Mouse (Mus musculus): Measurements from ENCODE around the gene Xrcc1. TPM values are rescaled to one million over a fixed set of nuclear protein-coding genes. Genes with fewer than 3 reads are reported as not detected.

Gene Xrcc1
- total RNA-seq, 2 experiments from 2014 or later, result 16.5 to 18.5 TPM

GRCm38 (mm10) chr7:24619671-24620397, 73.7 kb downstream of the Xrcc1 start:
- no peak for DNase-seq
- intact Hi-C loops (cut with DNase I; ENCODE audit: low total_unique reads), result no loop called here

GRCm38 (mm10) chr7:24621193-24621592, 75.1 kb downstream of the Xrcc1 start:
- intact Hi-C loops (cut with DNase I; ENCODE audit: low total_unique reads), result no loop called here
- DNase-seq, result no peak

GRCm38 (mm10) chr7:24622967-24623366, 76.9 kb downstream of the Xrcc1 start:
- intact Hi-C loops (cut with DNase I; ENCODE audit: low total_unique reads), result no loop called here
- DNase-seq, result no peak

Other genes with a start within 250 kb of the Xrcc1 start
- 1 to 10 TPM; 2.6 to 3.8 TPM for gene Zfp61, start 245.1 kb upstream of the Xrcc1 start, total RNA-seq (2021)
- 1 to 10 TPM; 1.7 to 2.4 TPM for gene Zfp94, start 229.6 kb upstream of the Xrcc1 start, total RNA-seq (2021)
- not detected for gene Tescl, start 212.4 kb upstream of the Xrcc1 start, total RNA-seq (2021)
- not detected for gene Lypd5, start 197.1 kb upstream of the Xrcc1 start, total RNA-seq (2021)
- under 1 TPM; 0.29 to 0.33 TPM for gene Kcnn4, start 176.0 kb upstream of the Xrcc1 start, total RNA-seq (2021)
- gene Smg9, start 146.7 kb upstream of the Xrcc1 start, total RNA-seq (2021), result 1 to 10 TPM; 9.2 to 9.5 TPM
- gene Irgc1, start 94.0 kb upstream of the Xrcc1 start, total RNA-seq (2021), result under 1 TPM in 1 of 2 experiments, not detected in 1; 0.12 TPM
- 1 to 10 TPM in 1 of 2 experiments, under 1 TPM in 1; 0.84 to 1.2 TPM for gene Plaur, start 83.8 kb upstream of the Xrcc1 start, total RNA-seq (2021)
- 10 to 100 TPM in 1 of 2 experiments, 1 to 10 TPM in 1; 5.3 to 17.7 TPM for gene Cadm4, start 64.3 kb upstream of the Xrcc1 start, total RNA-seq (2021)
- gene Zfp428, start 39.3 kb upstream of the Xrcc1 start, total RNA-seq (2021), result 1 to 10 TPM; 6.4 to 8.3 TPM
- gene AC161166.1, start 33.8 kb upstream of the Xrcc1 start, total RNA-seq (2021), result not detected
- gene Irgq, start 15.6 kb upstream of the Xrcc1 start, total RNA-seq (2021), result 10 to 100 TPM; 10.5 to 12.8 TPM
- gene Pinlyp, start 171 bp upstream of the Xrcc1 start, total RNA-seq (2021), result not detected
- 10 to 100 TPM; 12.0 to 15.3 TPM for gene Ethe1, start 41.3 kb downstream of the Xrcc1 start, total RNA-seq (2021)
- gene Zfp575, start 41.4 kb downstream of the Xrcc1 start, total RNA-seq (2021), result under 1 TPM; 0.38 to 0.45 TPM
- gene Phldb3, start 64.5 kb downstream of the Xrcc1 start, total RNA-seq (2021), result under 1 TPM; 0.59 to 0.66 TPM
- gene Lypd3, start 90.3 kb downstream of the Xrcc1 start, total RNA-seq (2021), result not detected
- gene Tex101, start 130.4 kb downstream of the Xrcc1 start, total RNA-seq (2021), result not detected
- not detected for gene BC049730, start 163.0 kb downstream of the Xrcc1 start, total RNA-seq (2021)
- gene Gm4763, start 180.6 kb downstream of the Xrcc1 start, total RNA-seq (2021), result not detected
- not detected for gene Cd177, start 214.0 kb downstream of the Xrcc1 start, total RNA-seq (2021)
- not detected for gene Ceacam10, start 230.9 kb downstream of the Xrcc1 start, total RNA-seq (2021)

All from gastrocnemius, postnatal 14 days (tissue).